Mouse (Mus musculus) midbrain, embryonic 16.5 days (tissue): ENCODE data around the gene Evi2a. TPM values are rescaled to one million over a fixed set of nuclear protein-coding genes. Genes with fewer than 3 reads are reported as not detected.

ENCODE experiments used
- ATAC-seq: fragments of 200-750 bp; cut with Nextera tagmentation; 2 replicates; pipeline ENCODE4 v1.8.0; 2017; ENCODE audit warnings: moderate TSS enrichment
- H3K27ac ChIP-seq: fragments of 300-500 bp; sonication (generic); 2 replicates; pipeline ENCODE4 v1.5.1; 2014; ENCODE audit warnings: mild to moderate bottlenecking, low read length, mixed read lengths
- H3K27me3 ChIP-seq: fragments of 300-500 bp; sonication (generic); 2 replicates; pipeline ENCODE4 v1.6.1; 2014; ENCODE audit warnings: low read depth, low read length, mixed read lengths; ENCODE audit not compliant: control insufficient read depth, insufficient read depth
- H3K36me3 ChIP-seq: fragments of 300-500 bp; sonication (generic); 2 replicates; pipeline ENCODE4 v1.6.1; 2014; ENCODE audit warnings: mild to moderate bottlenecking, low read length, moderate library complexity, mixed read lengths; ENCODE audit not compliant: control insufficient read depth, insufficient read depth
- H3K4me1 ChIP-seq: fragments of 300-500 bp; sonication (generic); 2 replicates; pipeline ENCODE4 v1.6.1; 2014; ENCODE audit warnings: mild to moderate bottlenecking, low read length, mixed read lengths; ENCODE audit not compliant: control insufficient read depth, insufficient read depth
- H3K4me2 ChIP-seq: fragments of 300-500 bp; sonication (generic); 2 replicates; pipeline ENCODE4 v1.6.1; 2014; ENCODE audit warnings: mild to moderate bottlenecking, low read length, mixed read lengths
- H3K4me3 ChIP-seq: fragments of 300-500 bp; sonication (generic); 2 replicates; pipeline ENCODE4 v1.5.1; 2014; ENCODE audit warnings: low read depth, mild to moderate bottlenecking, low read length, moderate library complexity, mixed read lengths
- H3K9ac ChIP-seq: fragments of 300-500 bp; sonication (generic); 2 replicates; pipeline ENCODE4 v1.6.1; 2014; ENCODE audit warnings: low read depth, low read length, mixed read lengths
- H3K9me3 ChIP-seq: fragments of 300-500 bp; sonication (generic); replicated peaks from 2 replicates; pipeline ENCODE4 v1.6.1; 2014; ENCODE audit warnings: mild to moderate bottlenecking, low read length, mixed read lengths; ENCODE audit not compliant: control insufficient read depth, poor library complexity, severe bottlenecking
- WGBS: fragments of 180-500 bp; shearing (Covaris S2); extraction: QIAGEN DNeasy Blood & Tissue Kit; methylation state at CpG from one replicate; pipeline ENCODE4 v1.1.7; 2014; 5-methylcytosine and 5-hydroxymethylcytosine counted together
- polyA plus RNA-seq: library from polyadenylated mRNA; unstranded; fragments of >200 nt; fragmentation: Nextera tagmentation; extraction: Ambion mirVana; gene quantifications from 2 replicates; pipeline ENCODE4 v1.2.1, GENCODE M21; 2015

Gene Evi2a
- polyA plus RNA-seq, 1 experiment from 2014 or later = 3.1 TPM

DNA sequence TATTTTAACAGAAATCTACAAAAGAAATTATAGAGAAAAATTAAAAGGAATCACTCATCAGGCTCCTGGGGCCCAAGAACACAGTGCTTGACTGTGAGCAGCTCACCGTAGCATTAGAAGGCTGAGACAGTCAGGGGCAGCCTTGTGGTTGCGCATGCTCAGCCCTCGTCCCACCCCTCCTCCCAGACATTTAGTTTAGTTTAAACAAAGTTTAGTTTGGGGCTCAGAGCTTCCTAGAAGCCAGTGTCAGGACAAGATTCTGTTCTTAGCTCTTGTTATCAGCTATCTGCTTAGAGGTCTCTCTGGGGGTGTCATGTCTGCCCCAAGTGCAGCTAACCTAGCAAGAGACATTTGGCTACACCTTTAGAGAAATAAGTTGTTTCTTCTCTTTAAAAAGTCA, 1.8 kb downstream of the Evi2a start:
- no peak for ATAC-seq
- WGBS = 88% methylated on average over 3 of the region's 3 CpGs
- H3K27ac ChIP-seq = no peak overlapping the region
- no peak overlapping the region for H3K4me2 ChIP-seq
- H3K4me3 ChIP-seq = no peak overlapping the region
- no peak overlapping the region for H3K9ac ChIP-seq
- H3K27me3 ChIP-seq = no peaks in the 10 kb centered on the region
- H3K4me1 ChIP-seq = no peaks in the 10 kb centered on the region
- no peaks in the 10 kb centered on the region; the same call in 1 of the 2 replicates for H3K36me3 ChIP-seq
- H3K9me3 ChIP-seq = no peaks in the 10 kb centered on the region

DNA sequence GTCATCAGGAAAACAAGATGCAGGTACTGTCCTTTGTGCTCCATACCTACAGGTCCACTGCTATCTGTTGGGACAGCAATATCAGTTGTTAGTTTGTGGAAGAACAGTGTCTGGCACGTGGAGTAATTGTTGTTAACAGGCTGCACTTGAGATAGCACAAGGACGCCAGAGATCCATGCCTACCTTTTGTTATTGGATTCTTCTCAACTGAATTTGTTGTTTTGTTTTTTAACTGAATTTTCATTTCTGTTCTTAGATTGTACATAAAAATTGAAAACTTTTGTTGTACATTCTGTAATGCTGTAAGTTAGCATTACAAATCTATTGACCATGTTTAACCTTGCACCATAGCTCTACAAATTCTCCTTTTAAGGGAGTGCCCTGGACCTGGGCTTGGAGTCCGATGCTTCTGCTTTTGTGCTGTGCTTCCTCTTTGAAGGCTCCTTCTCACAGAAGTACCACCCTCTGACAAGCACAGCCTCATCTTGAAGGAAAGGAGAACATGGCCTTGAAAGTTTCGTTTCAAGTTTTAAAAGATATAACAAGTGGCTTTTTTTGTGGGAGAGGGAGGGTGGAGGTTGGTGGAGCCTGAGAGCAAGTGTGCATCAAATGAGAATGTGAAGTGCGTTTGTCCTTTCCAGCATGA, 2.5 kb downstream of the Evi2a start:
- no peaks in the 10 kb centered on the region; the same call in 1 of the 2 replicates for H3K36me3 ChIP-seq
- no peak overlapping the region for H3K4me3 ChIP-seq
- no peaks in the 10 kb centered on the region for H3K4me1 ChIP-seq
- ATAC-seq = no peak
- WGBS = 94% methylated on average over 5 of the region's 5 CpGs
- no peak overlapping the region for H3K9ac ChIP-seq
- no peak overlapping the region for H3K27ac ChIP-seq
- no peaks in the 10 kb centered on the region for H3K9me3 ChIP-seq
- H3K27me3 ChIP-seq = no peaks in the 10 kb centered on the region
- H3K4me2 ChIP-seq = no peak overlapping the region

GRCm38 (mm10) chr11:79527015-79527738, 3.2 kb downstream of the Evi2a start:
- ATAC-seq = no peak
- Histone ChIP-seq H3K4me1 (no peaks in the 10 kb centered on the region), H3K9ac (no peak overlapping the region), H3K4me3 (no peak overlapping the region), H3K27ac (no peak overlapping the region), H3K9me3 (no peaks in the 10 kb centered on the region), H3K27me3 (no peaks in the 10 kb centered on the region), H3K4me2 (no peak overlapping the region), H3K36me3 (no peaks in the 10 kb centered on the region)
- 84% methylated on average over 15 of the region's 15 CpGs for WGBS

- Histone ChIP-seq H3K27ac (no peak overlapping the region), H3K9ac (no peak overlapping the region), H3K27me3 (no peaks in the 10 kb centered on the region), H3K9me3 (no peaks in the 10 kb centered on the region), H3K4me2 (no peak overlapping the region), H3K36me3 (no peaks in the 10 kb centered on the region), H3K4me3 (no peak overlapping the region), H3K4me1 (no peaks in the 10 kb centered on the region)
- ATAC-seq = no peak
- 93% methylated on average over 3 of the region's 3 CpGs for WGBS
Observed at GRCm38 (mm10) chr11:79526549-79526948, 3.9 kb downstream of the Evi2a start.

- Histone ChIP-seq H3K4me3 (no peak overlapping the region), H3K36me3 (no peaks in the 10 kb centered on the region), H3K27me3 (no peaks in the 10 kb centered on the region), H3K4me2 (no peak overlapping the region), H3K9ac (no peak overlapping the region), H3K4me1 (no peaks in the 10 kb centered on the region), H3K9me3 (no peaks in the 10 kb centered on the region), H3K27ac (no peak overlapping the region)
- no peak for ATAC-seq
- 92% methylated on average over 1 of the region's 1 CpGs for WGBS
Observed at GRCm38 (mm10) chr11:79524310-79524575, 6.2 kb downstream of the Evi2a start.

- no peaks in the 10 kb centered on the region for H3K27me3 ChIP-seq
- no peaks in the 10 kb centered on the region for H3K36me3 ChIP-seq
- H3K4me1 ChIP-seq = no peaks in the 10 kb centered on the region
- no peak within 1 kb of the TSS for H3K9ac ChIP-seq
- no peaks in the 10 kb centered on the region for H3K9me3 ChIP-seq
- H3K27ac ChIP-seq = no peak within 1 kb of the TSS
- no peak within 1 kb of the TSS for H3K4me2 ChIP-seq
- no peak within 1 kb of the TSS for H3K4me3 ChIP-seq
- 87% methylated on average over 10 of the region's 10 CpGs for WGBS
- no peak for ATAC-seq
Observed at GRCm38 (mm10) chr11:79523560-79524309, 6.7 kb downstream of the Evi2a start, which contains the start of gene Evi2b. Gene Evi2b, minus strand, starts transcription at chr11:79523762.

GRCm38 (mm10) chr11:79522944-79523343, 7.5 kb downstream of the Evi2a start:
- Histone ChIP-seq H3K27ac (no peak overlapping the region), H3K9ac (no peak overlapping the region), H3K4me3 (no peak overlapping the region), H3K9me3 (no peaks in the 10 kb centered on the region), H3K36me3 (no peaks in the 10 kb centered on the region), H3K27me3 (no peaks in the 10 kb centered on the region), H3K4me2 (no peak overlapping the region), H3K4me1 (no peaks in the 10 kb centered on the region)
- 97% methylated on average over 1 of the region's 1 CpGs for WGBS
- ATAC-seq = no peak

DNA sequence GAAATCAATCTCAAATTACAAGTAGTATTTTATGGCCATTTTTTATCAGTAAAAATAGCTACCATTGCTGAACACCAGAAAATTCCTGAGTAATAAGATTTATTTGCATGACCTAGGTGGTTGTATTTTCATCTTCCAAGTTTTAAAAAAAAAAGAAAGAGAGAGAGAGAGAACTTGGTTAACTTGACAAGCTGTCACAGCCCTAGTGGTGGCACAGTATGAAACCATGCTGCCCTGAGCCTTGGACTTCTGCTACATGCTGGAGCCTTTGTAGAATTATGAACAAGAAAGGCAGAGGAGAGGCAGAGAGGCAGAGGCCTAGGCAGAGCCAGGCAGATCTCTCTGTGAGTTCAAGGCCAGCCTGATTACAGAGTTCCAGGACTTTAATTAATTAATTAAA, 8.5 kb downstream of the Evi2a start:
- Histone ChIP-seq H3K4me1 (no peaks in the 10 kb centered on the region), H3K27me3 (no peaks in the 10 kb centered on the region), H3K9me3 (no peaks in the 10 kb centered on the region), H3K27ac (no peak overlapping the region), H3K4me2 (no peak overlapping the region), H3K4me3 (no peak overlapping the region), H3K9ac (no peak overlapping the region), H3K36me3 (no peaks in the 10 kb centered on the region)
- no peak for ATAC-seq

DNA sequence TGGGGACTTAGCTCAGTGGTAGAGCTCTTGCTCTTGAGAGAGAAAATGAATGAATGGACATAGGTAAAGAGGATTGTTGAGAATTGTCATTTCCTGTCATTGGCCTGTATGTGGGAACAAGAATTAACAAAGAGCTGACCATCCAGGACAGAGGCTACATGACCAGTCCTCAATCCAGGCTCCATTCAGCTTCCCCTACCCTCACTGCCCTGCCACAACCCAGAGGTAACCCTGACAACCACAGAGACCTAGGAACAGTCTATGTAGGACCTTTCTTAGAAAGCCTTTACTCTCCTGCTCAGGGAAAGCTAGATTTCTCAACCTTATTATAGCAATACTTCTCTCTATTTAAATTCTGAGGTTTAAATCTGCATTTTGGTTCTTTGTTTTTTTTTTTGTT, 9.6 kb downstream of the Evi2a start:
- Histone ChIP-seq H3K4me1 (no peaks in the 10 kb centered on the region), H3K36me3 (no peaks in the 10 kb centered on the region), H3K9me3 (no peaks in the 10 kb centered on the region), H3K9ac (no peak overlapping the region), H3K4me3 (no peak overlapping the region), H3K27ac (no peak overlapping the region), H3K27me3 (no peaks in the 10 kb centered on the region), H3K4me2 (no peak overlapping the region)
- ATAC-seq = no peak
